Mouse (Mus musculus) frontal cortex, postnatal 14 days (tissue): ENCODE results near the gene Hist1h2ah.

ENCODE experiments used
- DNase-seq, 2 experiments: peaks; one replicate each; pipeline ENCODE4 v3.0.0; 2022; ENCODE audit warnings: low spot score in 2 of 2

The Hist1h2ah gene

GRCm38 (mm10) chr13:22039364-22039763 lies 4.0 kb upstream of the Hist1h2ah start:
- DNase-seq, result no peak

- no peak for DNase-seq
Observed at GRCm38 (mm10) chr13:22037415-22037814, 2.0 kb upstream of the Hist1h2ah start.

- DNase-seq, result no peak
Observed at GRCm38 (mm10) chr13:22036986-22037385, 1.6 kb upstream of the Hist1h2ah start.

- no peak for DNase-seq
Observed at GRCm38 (mm10) chr13:22036149-22036956, 985 bp upstream of the Hist1h2ah start.

- DNase-seq, result no peak
Observed at GRCm38 (mm10) chr13:22034443-22035266, 713 bp downstream of the Hist1h2ah start.

GRCm38 (mm10) chr13:22033741-22034442 lies 1.5 kb downstream of the Hist1h2ah start:
- no peak for DNase-seq

GRCm38 (mm10) chr13:22030493-22030892 lies 4.9 kb downstream of the Hist1h2ah start:
- no peak for DNase-seq

- no peak for DNase-seq
Observed at GRCm38 (mm10) chr13:22029928-22030327, 5.4 kb downstream of the Hist1h2ah start.

GRCm38 (mm10) chr13:22028673-22029460 lies 6.5 kb downstream of the Hist1h2ah start:
- DNase-seq, result peak; percentile 86 to 95

DNA sequence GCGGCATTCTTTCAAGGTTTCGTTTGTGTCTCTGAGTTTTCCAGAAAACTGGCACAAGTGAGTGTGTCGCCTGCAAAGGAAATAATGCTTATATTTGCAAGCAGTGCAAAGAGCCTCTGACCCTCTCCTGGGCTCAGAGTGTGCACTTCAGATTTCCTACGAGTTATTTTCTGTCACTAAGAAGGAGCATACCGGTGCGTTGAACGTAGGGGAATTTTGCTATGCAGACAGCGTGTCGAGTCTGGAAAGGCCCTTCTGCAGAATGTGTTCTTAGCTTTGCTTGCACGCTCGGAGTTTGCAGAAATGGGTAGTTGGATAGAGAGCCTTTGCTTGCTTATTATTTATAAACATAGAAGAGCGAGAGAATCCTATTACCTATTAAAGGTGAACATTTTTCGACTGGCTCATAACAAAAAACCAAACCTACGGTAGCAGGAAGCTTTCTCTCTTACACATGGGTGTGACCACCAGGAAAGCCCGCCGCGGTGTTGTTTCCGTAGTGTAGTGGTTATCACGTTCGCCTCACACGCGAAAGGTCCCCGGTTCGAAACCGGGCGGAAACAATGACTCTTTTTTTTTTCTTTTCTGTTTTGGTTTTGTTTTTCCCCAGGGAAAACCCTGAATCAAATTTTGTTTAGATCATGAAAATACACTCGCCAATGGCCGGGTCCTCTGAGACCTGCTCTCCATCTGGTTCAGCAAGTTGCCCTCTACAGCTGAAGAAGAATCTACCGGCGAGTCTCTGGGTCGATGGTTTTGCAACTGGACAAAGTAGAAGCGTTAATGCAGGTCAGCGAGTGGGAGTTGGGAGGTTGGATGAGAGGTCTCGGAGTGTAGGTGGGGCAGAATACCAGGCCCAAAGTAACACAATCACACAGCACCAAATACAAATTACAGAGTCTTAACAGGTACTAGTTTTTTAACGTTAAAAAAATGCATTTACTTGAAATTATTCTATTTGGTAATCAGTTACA lies 9.0 kb downstream of the Hist1h2ah start:
- DNase-seq, result peak; percentile 64 to 90

DNA sequence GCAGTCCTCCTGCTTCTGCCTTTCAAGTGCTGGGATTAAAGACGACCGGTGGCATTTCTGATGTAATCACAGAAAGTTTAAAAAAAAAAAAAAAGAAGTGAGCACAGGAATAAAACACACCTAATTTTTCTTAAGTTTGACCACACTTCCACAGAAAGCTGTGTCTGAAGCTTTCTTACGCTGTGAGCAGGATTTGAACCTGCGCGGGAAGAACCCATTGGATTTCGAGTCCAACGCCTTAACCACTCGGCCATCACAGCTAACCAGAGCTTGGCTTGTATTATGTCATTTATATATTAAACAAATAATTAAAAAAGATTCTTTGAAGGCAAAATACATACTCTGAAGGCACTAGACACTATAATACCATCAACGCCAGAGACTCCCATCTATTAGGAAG lies 13.1 kb downstream of the Hist1h2ah start:
- DNase-seq, result peak in 1 of 2 experiments; percentile 65

DNA sequence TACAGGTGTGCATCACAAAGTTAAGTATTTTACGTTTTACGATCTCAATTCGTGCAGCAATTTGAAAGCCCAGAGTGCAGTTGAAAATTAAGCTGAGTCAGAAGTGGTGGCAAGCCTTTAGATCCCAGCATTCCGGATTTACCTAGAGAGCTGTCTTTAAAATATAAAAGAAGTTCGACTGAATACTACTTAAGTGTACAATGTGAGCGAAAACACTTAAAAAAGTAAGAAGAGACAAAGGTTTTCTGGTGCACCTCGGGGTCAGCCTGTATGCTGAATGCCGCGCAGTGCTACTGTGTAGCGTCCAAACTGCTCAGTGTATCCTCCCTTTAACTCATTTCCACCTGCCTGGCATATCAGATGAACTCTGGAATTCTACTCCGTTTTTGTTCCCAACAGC lies 13.8 kb downstream of the Hist1h2ah start:
- DNase-seq, result no peak

DNA sequence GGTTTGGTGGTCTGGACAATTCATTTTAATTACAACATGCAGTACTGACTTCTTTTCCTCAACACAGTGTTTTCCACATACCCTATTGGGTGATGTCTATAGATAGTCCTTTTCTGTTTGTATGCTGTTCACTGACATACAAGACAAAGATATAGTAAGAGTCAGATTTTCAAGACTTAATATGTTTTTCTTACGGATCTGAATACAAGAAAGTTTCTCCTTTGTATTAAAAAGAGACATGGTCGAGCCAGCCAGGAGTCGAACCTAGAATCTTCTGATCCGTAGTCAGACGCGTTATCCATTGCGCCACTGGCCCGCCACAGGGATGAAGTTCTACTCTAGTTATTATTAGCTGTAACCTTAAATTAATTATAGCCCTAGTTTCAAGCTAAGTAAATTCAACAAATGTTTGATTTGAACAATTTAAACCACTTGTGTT lies 14.4 kb downstream of the Hist1h2ah start:
- DNase-seq, result no peak

DNA sequence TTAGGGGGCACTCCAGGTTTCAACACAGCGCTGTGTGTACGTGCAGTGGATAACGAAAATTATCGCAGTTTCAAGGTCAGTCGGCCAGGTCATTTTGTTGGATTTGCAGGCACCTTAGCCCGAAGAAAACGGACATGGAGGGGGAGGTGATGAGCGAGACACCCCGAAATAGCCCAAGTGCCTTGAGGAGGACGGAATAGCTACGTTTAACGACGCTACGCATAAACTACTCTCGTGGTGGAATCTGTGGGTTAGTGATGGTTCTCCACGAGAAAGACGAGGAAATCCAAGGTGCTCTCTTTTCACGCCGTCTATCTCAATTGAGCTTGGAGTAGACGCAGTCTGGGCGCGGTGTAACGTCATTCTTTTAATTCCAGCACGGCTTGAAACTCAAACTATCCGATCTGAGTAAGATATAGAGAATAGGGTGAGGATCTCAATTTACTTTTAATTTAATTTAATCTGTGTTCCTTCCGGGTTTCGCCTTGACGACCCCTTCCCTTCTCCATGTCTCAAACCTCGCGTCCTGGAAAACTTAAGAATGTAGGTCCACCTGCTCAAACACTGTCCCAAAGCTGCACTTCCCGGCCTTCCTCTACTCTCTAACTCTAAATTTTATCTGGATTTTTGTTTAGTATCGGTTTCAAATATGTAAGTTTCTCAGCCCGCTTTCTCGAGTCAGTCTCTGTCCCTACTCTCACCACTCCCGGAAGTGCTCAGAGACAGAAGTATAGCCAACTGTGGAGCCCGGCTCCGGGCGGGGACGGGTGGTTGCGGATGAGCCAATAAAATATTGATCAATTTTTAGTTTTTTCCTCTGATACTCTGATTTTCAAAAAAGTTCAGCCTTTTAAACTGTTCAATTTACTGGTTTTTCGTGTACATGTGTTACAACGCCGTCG lies 15.2 kb downstream of the Hist1h2ah start:
- no peak for DNase-seq

GRCm38 (mm10) chr13:22015479-22016450 lies 19.6 kb downstream of the Hist1h2ah start:
- DNase-seq, result peak in 1 of 2 experiments; percentile 63

GRCm38 (mm10) chr13:22014411-22014845 lies 20.9 kb downstream of the Hist1h2ah start:
- DNase-seq, result no peak

GRCm38 (mm10) chr13:22013716-22014115 lies 21.7 kb downstream of the Hist1h2ah start:
- DNase-seq, result no peak

- DNase-seq, result no peak
Observed at GRCm38 (mm10) chr13:22009642-22010041, 25.7 kb downstream of the Hist1h2ah start, which contains the start of gene Prss16. TSS of gene Prss16 (minus strand) at chr13:22009742.
